In the genomic region with DNA sequence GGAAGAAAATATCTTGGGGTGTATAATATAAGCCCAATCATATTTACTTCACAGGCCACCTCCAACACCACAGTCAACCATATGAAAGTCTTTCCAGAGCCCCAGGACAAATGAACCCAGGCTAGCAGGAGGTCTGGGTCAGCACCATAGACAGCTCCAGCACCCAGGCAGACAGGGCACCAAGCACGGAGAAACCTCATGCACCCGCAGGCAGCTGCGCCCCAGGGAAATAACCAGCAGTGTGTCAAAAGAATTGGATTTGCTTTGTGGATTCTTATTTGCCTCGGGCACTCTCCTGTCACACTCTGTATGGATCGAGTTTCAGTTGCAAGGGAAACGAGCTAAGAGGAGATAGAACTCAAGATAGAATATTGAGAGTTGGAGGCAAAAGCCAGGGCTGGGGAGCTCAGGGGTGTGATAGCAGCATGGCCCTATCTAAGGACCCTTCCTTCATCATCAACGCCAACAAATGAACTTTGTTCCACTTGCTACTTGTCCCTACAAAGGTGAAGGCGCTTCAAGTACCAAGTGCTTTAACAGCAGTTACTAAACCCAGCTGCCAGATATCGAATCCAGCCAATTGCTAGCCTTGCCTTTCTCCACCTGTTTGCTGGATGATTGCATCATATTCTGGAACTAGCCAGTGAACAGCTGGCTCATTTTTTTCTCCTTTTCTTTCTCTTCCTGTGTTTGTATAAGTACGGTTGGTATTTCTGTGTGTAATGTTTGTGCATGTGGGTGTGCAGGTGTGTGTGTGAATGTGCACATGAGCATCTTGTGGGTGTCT, we compare ENCODE assay signal across 7 mouse cellular contexts.
DNase-seq lines count a peak whose midpoint lies in the region.

No protein-coding gene starts in this region.

- DNase-seq in lung, postnatal 10 days = peak; percentile 35
- DNase-seq in lung, adult 18-20 months = no peak
- DNase-seq in adrenal gland, adult (ENCODE audit: inconsistent age in 2 of 2, low spot score in 1 of 2) = peak; percentile 19 to 62
- peak; percentile 67 for DNase-seq in forelimb bud, embryonic 11.5 days (ENCODE audit: low read depth, low spot score)
- DNase-seq in retina, embryonic 14.5 days (ENCODE audit: low spot score) = peak; percentile 56
- DNase-seq in cerebellum, postnatal 4 days (ENCODE audit: low spot score in 2 of 2) = no peak
- DNase-seq in cerebellum, postnatal 14 days = no peak

Comparison
In these comparisons a context has a peak if more than half of its experiments do, and no peak if none do; other contexts are left out.
1. DNase-seq: peak in lung, postnatal 10 days (single experiment), adrenal gland, adult (2 of 2), forelimb bud, embryonic 11.5 days (single experiment) and retina, embryonic 14.5 days (single experiment); none in lung, adult 18-20 months (0 of 2), cerebellum, postnatal 4 days (0 of 2) and cerebellum, postnatal 14 days (0 of 2).